Mouse (Mus musculus): ENCODE data around the gene Tia1. TPM values are rescaled to one million over a fixed set of nuclear protein-coding genes. Genes with fewer than 3 reads are reported as not detected.
A peak's percentile ranks its signal among the peaks of the same experiment; 100 is the strongest.

The Tia1 gene
- total and polyA plus RNA-seq, 2 experiments from 2014 or later, result 67.8 to 76.7 TPM

DNA sequence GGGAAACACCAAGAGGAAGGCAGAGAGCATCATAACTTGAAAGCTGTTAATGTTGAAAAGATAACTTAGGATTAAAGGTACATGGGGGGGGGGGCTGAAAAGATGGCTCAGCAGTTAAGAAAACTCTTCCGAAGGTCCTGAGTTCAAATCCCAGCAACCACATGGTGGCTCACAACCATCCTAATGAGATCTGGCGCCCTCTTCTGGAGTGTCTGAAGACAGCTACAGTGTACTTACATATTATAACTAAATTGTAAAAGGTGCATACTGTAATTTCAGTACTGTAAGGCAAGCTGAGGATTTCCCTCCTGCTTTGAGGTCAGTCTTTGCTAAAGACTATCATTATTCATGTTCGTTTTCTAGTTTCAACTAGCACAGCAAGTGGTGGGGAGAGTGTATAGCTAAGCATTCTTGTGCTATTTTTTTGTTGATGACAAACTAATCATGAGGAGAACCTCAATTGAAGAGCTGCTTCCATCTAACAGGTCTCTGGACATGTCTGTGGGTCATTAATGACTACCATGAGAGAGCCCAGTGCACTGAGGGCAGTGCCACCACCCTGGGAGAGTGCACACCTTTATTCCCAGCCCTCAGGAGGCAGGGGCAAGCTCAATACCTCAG, 33.8 kb upstream of the Tia1 start:
- peaks cover 27% of the 10 kb centered on the region for H3K4me1 ChIP-seq (ENCODE audit: control insufficient read depth, insufficient read depth)
- H3K4me3 ChIP-seq (ENCODE audit: low read depth, low read length), result peak overlapping the region; percentile 65; the same call in 1 of the 2 replicates
- no peak overlapping the region for H3K9ac ChIP-seq (replicated peaks; ENCODE audit: low read depth, low read length)
- no peak overlapping the region for H3K27ac ChIP-seq (ENCODE audit: low read depth)
- ATAC-seq (ENCODE audit: insufficient read depth, low read depth) (no peak), DNase-seq (ENCODE audit: low spot score) (no peak)
- H3K36me3 ChIP-seq (replicated peaks; ENCODE audit: control insufficient read depth, insufficient read depth, low read length), result peaks cover 6% of the 10 kb centered on the region
- no peaks in the 10 kb centered on the region for H3K27me3 ChIP-seq (ENCODE audit: control insufficient read depth, insufficient read depth, low read length)
- no peaks in the 10 kb centered on the region for H3K9me3 ChIP-seq (replicated peaks; ENCODE audit: control insufficient read depth, low read length)
- TF ChIP-seq EP300 (IDR thresholded peaks at IDR 0.05; ENCODE audit: low read depth), result no peak
- 0 out of 2 replicates have a peak, but pooled peaks have one; percentile 5 for TF ChIP-seq CTCF (IDR thresholded peaks at IDR 0.05; ENCODE audit: low read depth)
- 59% methylated on average over 3 of the region's 3 CpGs for WGBS
- peak overlapping the region; percentile 72 for H3K4me2 ChIP-seq (ENCODE audit: low read depth, low read length)

GRCm38 (mm10) chr6:86370764-86371339, 33.2 kb upstream of the Tia1 start, which contains the start of gene Snrpg:
Snrpg (plus strand) TSS chr6:86371304.
- peak within 1 kb of the TSS; percentile 65 for H3K9ac ChIP-seq (replicated peaks; ENCODE audit: low read depth, low read length)
- peak within 1 kb of the TSS; percentile 72 for H3K4me2 ChIP-seq (ENCODE audit: low read depth, low read length)
- ATAC-seq (ENCODE audit: insufficient read depth, low read depth) (peak; percentile 12), DNase-seq (ENCODE audit: low spot score) (no peak)
- H3K27ac ChIP-seq (ENCODE audit: low read depth), result peak within 1 kb of the TSS; percentile 71
- WGBS, result 15% methylated on average over 15 of the region's 15 CpGs
- H3K4me1 ChIP-seq (ENCODE audit: control insufficient read depth, insufficient read depth), result peaks cover 27% of the 10 kb centered on the region
- H3K4me3 ChIP-seq (ENCODE audit: low read depth, low read length), result peak within 1 kb of the TSS; percentile 65
- TF ChIP-seq CTCF (IDR thresholded peaks at IDR 0.05; ENCODE audit: low read depth) (no peak), EP300 (IDR thresholded peaks at IDR 0.05; ENCODE audit: low read depth) (no peak)
- peaks cover 6% of the 10 kb centered on the region for H3K36me3 ChIP-seq (replicated peaks; ENCODE audit: control insufficient read depth, insufficient read depth, low read length)
- no peaks in the 10 kb centered on the region for H3K27me3 ChIP-seq (ENCODE audit: control insufficient read depth, insufficient read depth, low read length)
- no peaks in the 10 kb centered on the region for H3K9me3 ChIP-seq (replicated peaks; ENCODE audit: control insufficient read depth, low read length)

- H3K27me3 ChIP-seq (ENCODE audit: control insufficient read depth, insufficient read depth, low read length), result no peaks in the 10 kb centered on the region
- no peaks in the 10 kb centered on the region for H3K9me3 ChIP-seq (replicated peaks; ENCODE audit: control insufficient read depth, low read length)
- H3K9ac ChIP-seq (replicated peaks; ENCODE audit: low read depth, low read length), result peak overlapping the region; percentile 65
- ATAC-seq (ENCODE audit: insufficient read depth, low read depth) (peak; percentile 97), DNase-seq (ENCODE audit: low spot score) (peak; percentile 98)
- WGBS, result under 1% methylated on average over 50 of the region's 50 CpGs
- TF ChIP-seq CTCF (IDR thresholded peaks at IDR 0.05; ENCODE audit: low read depth) (no peak), EP300 (IDR thresholded peaks at IDR 0.05; ENCODE audit: low read depth) (no peak)
- H3K27ac ChIP-seq (ENCODE audit: low read depth), result peak overlapping the region; percentile 71
- peak overlapping the region; percentile 72 for H3K4me2 ChIP-seq (ENCODE audit: low read depth, low read length)
- H3K4me1 ChIP-seq (ENCODE audit: control insufficient read depth, insufficient read depth), result peaks cover 21% of the 10 kb centered on the region
- peaks cover 11% of the 10 kb centered on the region for H3K36me3 ChIP-seq (replicated peaks; ENCODE audit: control insufficient read depth, insufficient read depth, low read length)
- peak overlapping the region; percentile 65 for H3K4me3 ChIP-seq (ENCODE audit: low read depth, low read length)
Measured at GRCm38 (mm10) chr6:86371340-86371911, 32.6 kb upstream of the Tia1 start.

DNA sequence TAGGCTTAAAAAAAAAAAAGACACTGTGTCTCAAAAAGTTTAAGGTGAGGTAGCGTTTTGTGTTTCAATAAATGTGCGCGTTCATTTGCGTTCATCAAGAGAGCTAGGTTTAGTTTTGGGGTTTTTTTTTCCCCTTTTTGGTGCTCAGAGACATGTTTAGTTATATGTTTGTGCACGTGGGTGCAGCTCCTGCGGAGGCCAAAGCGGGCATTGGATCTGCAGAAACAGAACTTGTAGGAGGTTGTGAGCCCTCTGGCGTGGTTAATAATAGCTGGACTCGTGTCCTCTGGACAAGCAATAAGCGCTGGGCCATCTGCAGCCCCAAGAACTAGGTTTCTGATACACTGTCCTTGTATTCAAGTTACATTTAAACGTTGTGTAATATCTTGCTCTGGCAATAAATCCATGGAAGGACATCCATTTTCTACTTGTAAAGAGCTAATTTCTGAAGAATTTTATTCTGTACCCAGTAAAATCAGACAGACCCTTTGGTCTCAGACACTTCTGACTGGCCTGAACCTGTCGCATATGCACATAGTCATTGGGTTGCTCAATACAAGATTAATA, 32.0 kb upstream of the Tia1 start:
- DNase-seq (ENCODE audit: low spot score), result no peak

DNA sequence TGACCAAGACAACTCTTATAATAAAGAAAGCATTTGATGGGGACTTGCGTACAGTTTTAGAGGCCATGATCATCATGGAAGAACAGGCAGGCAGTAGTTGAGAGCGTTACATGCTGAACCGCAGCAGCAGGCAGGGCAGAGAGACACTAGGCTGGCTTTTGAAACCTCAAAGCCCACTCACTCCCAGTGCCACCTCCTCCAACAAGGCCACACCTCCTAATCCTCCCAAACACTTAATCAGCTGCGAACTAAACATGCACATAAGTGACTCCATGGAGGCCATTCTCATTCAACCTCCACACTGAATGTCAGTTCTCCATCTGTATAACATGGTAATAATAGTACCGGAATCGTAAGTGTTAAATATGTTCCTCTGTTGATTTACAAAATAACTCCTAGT, 30.5 kb upstream of the Tia1 start:
- Histone ChIP-seq H3K27ac (ENCODE audit: low read depth) (no peak overlapping the region), H3K36me3 (replicated peaks; ENCODE audit: control insufficient read depth, insufficient read depth, low read length) (peaks cover 26% of the 10 kb centered on the region), H3K4me3 (ENCODE audit: low read depth, low read length) (no peak overlapping the region), H3K4me1 (ENCODE audit: control insufficient read depth, insufficient read depth) (peaks cover 14% of the 10 kb centered on the region), H3K9me3 (replicated peaks; ENCODE audit: control insufficient read depth, low read length) (no peaks in the 10 kb centered on the region), H3K9ac (replicated peaks; ENCODE audit: low read depth, low read length) (no peak overlapping the region), H3K4me2 (ENCODE audit: low read depth, low read length) (no peak overlapping the region), H3K27me3 (ENCODE audit: control insufficient read depth, insufficient read depth, low read length) (no peaks in the 10 kb centered on the region)
- DNase-seq (ENCODE audit: low spot score) (no peak), ATAC-seq (ENCODE audit: insufficient read depth, low read depth) (no peak)
- TF ChIP-seq EP300 (IDR thresholded peaks at IDR 0.05; ENCODE audit: low read depth) (no peak), CTCF (IDR thresholded peaks at IDR 0.05; ENCODE audit: low read depth) (no peak)
- 95% methylated on average over 6 of the region's 6 CpGs for WGBS

More for the DNA sequence above, 32.0 kb upstream of the Tia1 start:
- ATAC-seq (ENCODE audit: insufficient read depth, low read depth), result no peak
- H3K9ac ChIP-seq (replicated peaks; ENCODE audit: low read depth, low read length), result peak overlapping the region; percentile 65
- H3K4me1 ChIP-seq (ENCODE audit: control insufficient read depth, insufficient read depth), result peaks cover 15% of the 10 kb centered on the region
- no peaks in the 10 kb centered on the region for H3K9me3 ChIP-seq (replicated peaks; ENCODE audit: control insufficient read depth, low read length)
- no peak for TF ChIP-seq EP300 (IDR thresholded peaks at IDR 0.05; ENCODE audit: low read depth)
- TF ChIP-seq CTCF (IDR thresholded peaks at IDR 0.05; ENCODE audit: low read depth), result no peak
- WGBS, result 5% methylated on average over 12 of the region's 12 CpGs
- peak overlapping the region; percentile 65 for H3K4me3 ChIP-seq (ENCODE audit: low read depth, low read length)
- peak overlapping the region; percentile 72 for H3K4me2 ChIP-seq (ENCODE audit: low read depth, low read length)
- no peaks in the 10 kb centered on the region for H3K27me3 ChIP-seq (ENCODE audit: control insufficient read depth, insufficient read depth, low read length)
- H3K36me3 ChIP-seq (replicated peaks; ENCODE audit: control insufficient read depth, insufficient read depth, low read length), result peaks cover 17% of the 10 kb centered on the region
- H3K27ac ChIP-seq (ENCODE audit: low read depth), result no peak overlapping the region
